Mouse (Mus musculus) spleen, adult 2 months (tissue): Measurements from ENCODE around the gene Atxn1. TPM values are rescaled to one million over a fixed set of nuclear protein-coding genes. Genes with fewer than 3 reads are reported as not detected.
A peak's percentile ranks its signal among the peaks of the same experiment; 100 is the strongest.

Experiments used
- DNase-seq, 2 experiments: peaks; one replicate each; pipeline versions ENCODE4 v3.0.0 to v3.0.0-alpha.2; 2012 to 2021; ENCODE audit warnings: low spot score in 2 of 2, low read depth in 1 of 2
- H3K27ac ChIP-seq: fragments of 200-500 bp; 2 replicates; pipeline ENCODE4 v1.5.1; 2012; ENCODE audit warnings: low read length, inconsistent platforms; ENCODE audit not compliant: insufficient read depth
- H3K27me3 ChIP-seq: fragments of 200-500 bp; 2 replicates; pipeline ENCODE4 v1.6.1; 2012; ENCODE audit warnings: mild to moderate bottlenecking, moderate library complexity, low read length, inconsistent platforms; ENCODE audit not compliant: control insufficient read depth, insufficient read depth
- H3K36me3 ChIP-seq: fragments of 200-500 bp; 2 replicates; pipeline ENCODE4 v1.6.1; 2012; ENCODE audit warnings: mild to moderate bottlenecking, low read length, inconsistent platforms; ENCODE audit not compliant: control insufficient read depth, insufficient read depth
- H3K4me1 ChIP-seq: fragments of 200-500 bp; 2 replicates; pipeline ENCODE4 v1.6.1; 2011; ENCODE audit warnings: inconsistent platforms; ENCODE audit not compliant: control insufficient read depth, insufficient read depth, insufficient read length
- H3K4me3 ChIP-seq: fragments of 200-500 bp; 2 replicates; pipeline ENCODE4 v1.5.1; 2011; ENCODE audit warnings: mild to moderate bottlenecking, inconsistent platforms; ENCODE audit not compliant: insufficient read depth, insufficient read length; ENCODE audit errors: extremely low read depth
- CTCF ChIP-seq: fragments of 200-500 bp; IDR thresholded peaks from 2 replicates; pipeline ENCODE4 v1.5.1; 2011; ENCODE audit warnings: mild to moderate bottlenecking, inconsistent platforms; ENCODE audit not compliant: insufficient read depth, insufficient read length, insufficient replicate concordance; ENCODE audit errors: extremely low read depth
- POLR2A ChIP-seq: fragments of 200-500 bp; IDR thresholded peaks from 2 replicates; pipeline ENCODE4 v1.6.1; 2011; ENCODE audit warnings: low read depth, low read length, inconsistent platforms
- WGBS: fragments of 180-500 bp; shearing (Covaris S2); methylation state at CpG from one replicate; pipeline ENCODE4 v1.1.7; 2018; 5-methylcytosine and 5-hydroxymethylcytosine counted together
- polyA plus RNA-seq: library from polyadenylated mRNA; depleted of rRNA; stranded (reverse); fragments of >200 nt; gene quantifications from 2 replicates; pipeline ENCODE4 v1.2.3, GENCODE M21; 2012

The Atxn1 gene
- polyA plus RNA-seq, 1 experiment, result 10.6 TPM

GRCm38 (mm10) chr13:45749937-45750336 lies 214.9 kb downstream of the Atxn1 start:
- no peak for DNase-seq
- Histone ChIP-seq H3K27me3 (no peaks in the 10 kb centered on the region), H3K36me3 (no peaks in the 10 kb centered on the region), H3K27ac (no peak overlapping the region), H3K4me3 (no peak overlapping the region), H3K4me1 (no peaks in the 10 kb centered on the region)
- TF ChIP-seq CTCF (no peak), POLR2A (no peak)
- WGBS, result 25% methylated on average over 1 of the region's 1 CpGs

GRCm38 (mm10) chr13:45749222-45749621 lies 215.6 kb downstream of the Atxn1 start:
- H3K27ac ChIP-seq, result peak overlapping the region; percentile 28; the same call in 1 of the 2 replicates
- no peaks in the 10 kb centered on the region for H3K4me1 ChIP-seq
- WGBS, result 85% methylated on average over 8 of the region's 8 CpGs
- no peak overlapping the region for H3K4me3 ChIP-seq
- H3K36me3 ChIP-seq, result no peaks in the 10 kb centered on the region
- DNase-seq, result no peak
- no peaks in the 10 kb centered on the region for H3K27me3 ChIP-seq
- TF ChIP-seq POLR2A, result no peak
- TF ChIP-seq CTCF, result no peak

DNA sequence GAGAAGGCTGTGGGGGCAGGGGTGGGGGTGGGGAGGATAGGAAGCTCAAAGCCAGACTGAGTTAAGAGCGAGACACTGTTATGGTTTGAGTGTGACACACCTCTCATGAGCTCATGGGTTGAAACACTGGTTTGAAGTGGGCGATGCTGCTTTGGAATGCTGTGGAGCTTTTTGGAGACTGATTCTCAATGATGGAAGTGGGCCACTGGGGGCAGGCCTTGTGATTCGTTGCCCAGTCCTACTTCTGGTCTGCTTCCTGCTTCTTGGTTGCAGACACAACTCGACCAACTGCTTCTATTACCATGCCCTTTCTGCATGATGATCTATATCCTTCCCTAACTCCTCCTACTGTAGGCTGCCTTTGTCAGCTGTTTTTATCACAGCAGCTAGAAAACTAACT lies 216.1 kb downstream of the Atxn1 start:
- Histone ChIP-seq H3K4me1 (no peaks in the 10 kb centered on the region), H3K27me3 (no peaks in the 10 kb centered on the region), H3K36me3 (no peaks in the 10 kb centered on the region), H3K4me3 (no peak overlapping the region), H3K27ac (no peak overlapping the region)
- 48% methylated on average over 4 of the region's 4 CpGs for WGBS
- DNase-seq, result no peak
- TF ChIP-seq CTCF, result no peak
- TF ChIP-seq POLR2A, result no peak

DNA sequence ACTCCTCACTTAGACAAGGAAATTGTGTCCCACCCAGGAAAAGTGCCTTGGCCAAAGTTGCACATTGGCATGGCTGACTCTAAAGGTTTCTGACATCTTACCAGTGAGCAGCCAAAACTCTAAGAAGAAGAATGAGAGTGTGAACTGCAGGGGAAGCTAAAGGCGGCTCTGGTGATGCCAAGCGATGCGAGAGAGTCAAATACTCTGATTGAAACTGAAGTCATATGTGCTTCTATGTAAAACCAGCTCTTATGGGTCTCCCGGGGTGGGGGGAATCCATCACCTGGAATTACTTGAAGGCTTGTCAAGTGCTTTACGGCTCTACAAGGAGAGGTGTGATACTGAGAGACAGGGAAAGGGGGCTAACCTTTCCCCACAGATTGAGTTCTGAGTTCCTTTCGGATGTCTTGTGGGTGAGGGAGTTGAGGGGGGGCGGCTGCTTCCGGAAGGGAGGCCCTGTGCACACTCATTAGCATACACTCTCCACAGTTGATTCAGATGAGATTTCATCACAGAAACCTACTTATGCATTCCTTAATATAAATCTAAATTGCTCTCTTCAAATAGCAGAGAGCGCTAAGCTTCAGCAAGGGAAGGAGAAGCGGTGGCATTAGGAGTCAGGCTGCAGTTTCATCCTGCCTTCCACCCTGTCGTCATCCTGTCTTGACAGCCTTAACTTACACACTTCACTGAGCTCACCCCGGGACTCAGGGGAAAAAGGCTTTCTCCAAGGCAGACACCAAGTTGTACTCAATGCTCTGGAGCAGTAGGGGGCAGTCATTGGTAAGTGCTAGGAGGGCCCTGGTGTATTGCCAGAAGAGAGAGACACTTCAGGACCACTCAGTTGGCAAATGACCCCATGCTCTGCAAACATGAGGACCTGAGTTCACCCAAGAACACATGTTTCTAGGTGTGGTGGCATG lies 218.7 kb downstream of the Atxn1 start:
- Histone ChIP-seq H3K36me3 (no peaks in the 10 kb centered on the region), H3K27ac (no peak overlapping the region), H3K27me3 (no peaks in the 10 kb centered on the region), H3K4me1 (no peaks in the 10 kb centered on the region), H3K4me3 (no peak overlapping the region)
- TF ChIP-seq POLR2A (no peak), CTCF (peak; percentile 3; the same call in 1 of the 2 replicates)
- 75% methylated on average over 12 of the region's 12 CpGs for WGBS
- no peak for DNase-seq

DNA sequence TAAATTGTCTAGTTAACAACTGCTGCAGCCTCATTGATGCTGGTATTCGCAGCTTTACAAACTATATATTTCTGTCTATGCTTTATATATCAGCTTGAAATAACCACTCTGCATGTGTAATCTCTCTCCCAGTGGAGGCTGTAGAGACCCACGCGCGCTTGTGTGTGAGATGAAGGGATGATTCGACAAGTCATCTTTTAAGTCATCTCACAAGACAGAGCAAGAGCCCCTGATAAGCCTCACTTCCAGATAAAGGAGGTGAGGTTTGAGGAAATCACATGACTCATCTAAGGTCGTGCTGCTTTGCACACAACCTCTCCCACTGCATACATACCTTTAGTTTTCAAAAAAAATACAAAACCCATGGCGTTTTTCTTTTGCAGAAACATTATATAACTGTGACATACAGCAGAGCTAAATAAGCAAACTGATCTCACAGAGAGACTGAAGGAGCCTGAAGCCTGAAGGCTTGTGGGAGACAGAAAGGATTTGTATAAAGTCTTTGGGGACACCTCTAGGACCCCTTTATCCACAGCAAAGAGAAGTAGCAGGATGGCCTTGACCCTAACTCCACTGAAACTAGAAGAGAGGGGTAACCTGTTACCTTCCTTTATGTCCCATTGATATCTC lies 219.9 kb downstream of the Atxn1 start:
- H3K27ac ChIP-seq, result no peak overlapping the region
- DNase-seq, result no peak
- H3K4me3 ChIP-seq, result no peak overlapping the region
- no peaks in the 10 kb centered on the region for H3K4me1 ChIP-seq
- TF ChIP-seq CTCF (no peak), POLR2A (no peak)
- no peaks in the 10 kb centered on the region for H3K36me3 ChIP-seq
- WGBS, result 73% methylated on average over 7 of the region's 7 CpGs
- H3K27me3 ChIP-seq, result no peaks in the 10 kb centered on the region

- DNase-seq, result no peak
- H3K27ac ChIP-seq, result no peak overlapping the region
- H3K4me3 ChIP-seq, result no peak overlapping the region
- TF ChIP-seq CTCF (no peak), POLR2A (no peak)
- H3K36me3 ChIP-seq, result no peaks in the 10 kb centered on the region
- 81% methylated on average over 7 of the region's 7 CpGs for WGBS
- no peaks in the 10 kb centered on the region for H3K4me1 ChIP-seq
- no peaks in the 10 kb centered on the region for H3K27me3 ChIP-seq
Observed at GRCm38 (mm10) chr13:45743848-45744247, 221.0 kb downstream of the Atxn1 start.

DNA sequence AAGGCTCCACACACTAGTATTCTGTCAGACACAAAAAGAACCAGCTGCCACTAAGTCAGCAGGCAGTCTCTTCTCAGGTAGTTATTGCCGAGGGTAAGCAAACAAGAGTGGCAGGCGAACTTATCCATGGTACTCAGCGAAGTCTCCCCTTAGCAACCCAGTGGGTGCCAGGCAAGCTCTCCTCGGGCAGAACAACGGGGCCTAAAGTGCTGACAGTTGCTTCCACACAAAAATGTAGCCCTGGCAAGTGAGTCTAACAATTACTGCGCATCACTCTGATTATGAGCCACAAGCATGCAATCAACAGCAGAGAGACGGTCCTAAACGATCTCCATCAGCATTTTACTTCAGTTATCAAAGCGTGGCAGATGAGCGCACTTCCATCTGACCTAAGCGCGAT lies 224.4 kb downstream of the Atxn1 start:
- Histone ChIP-seq H3K4me1 (no peaks in the 10 kb centered on the region), H3K36me3 (no peaks in the 10 kb centered on the region), H3K27me3 (no peaks in the 10 kb centered on the region), H3K4me3 (no peak overlapping the region), H3K27ac (no peak overlapping the region)
- TF ChIP-seq POLR2A (no peak), CTCF (no peak)
- no peak for DNase-seq
- WGBS, result 93% methylated on average over 12 of the region's 12 CpGs
